ENCODE assay signal across 9 mouse cellular contexts in the genomic region with DNA sequence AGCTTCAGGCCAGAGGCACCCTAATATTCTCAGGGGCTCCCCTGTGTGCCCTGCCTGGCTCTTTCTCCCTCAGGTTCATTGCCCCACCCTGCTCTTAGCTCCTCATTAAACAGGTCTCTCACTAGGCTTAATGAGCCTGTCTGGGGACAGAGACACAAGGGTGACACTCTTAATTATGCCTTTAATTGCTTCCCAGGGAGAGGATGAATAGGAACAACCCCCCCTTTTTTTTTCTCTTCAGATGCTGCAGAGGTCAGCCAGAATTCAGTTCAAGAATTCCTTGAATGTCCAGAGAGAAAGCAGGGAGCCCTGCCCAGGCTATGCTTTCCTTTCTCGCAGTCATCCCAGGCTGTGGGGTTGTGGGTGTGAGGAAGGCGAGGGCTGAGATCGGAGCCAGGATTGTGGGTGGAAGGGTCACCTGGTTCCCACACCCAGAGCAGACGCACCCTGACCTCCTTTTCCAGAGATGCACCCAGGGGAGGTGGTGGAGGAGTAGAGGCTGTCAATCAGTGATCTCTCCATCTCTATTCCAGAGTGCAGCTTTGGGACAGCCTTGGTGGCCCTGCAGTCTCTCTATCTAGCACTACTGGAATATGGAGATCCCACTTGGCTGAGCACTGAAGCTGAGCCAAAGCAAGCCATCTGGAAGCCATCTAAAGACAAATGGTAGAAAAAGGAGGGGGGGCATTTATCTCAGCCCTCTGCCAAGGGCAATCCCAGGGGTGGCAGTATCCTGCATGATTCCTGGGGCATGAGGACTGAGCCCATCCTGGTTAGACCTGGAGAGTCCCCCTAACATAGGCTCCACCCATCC. TPM values are rescaled to one million over a fixed set of nuclear protein-coding genes. Genes with fewer than 3 reads are reported as not detected.
DNase-seq lines count a peak whose midpoint lies in the region; ATAC-seq lines count a peak whose summit lies in the region.
"Had no signal": no experiment of that assay in that cellular context is flagged by ENCODE, and none has a peak within 500 bp of the region (broad histone marks: within the 10 kb centered on the region; RNA-seq: fewer than 3 reads in every experiment).

No protein-coding gene starts in this region.

- WGBS in lung, embryonic 16.5 days = 79% methylated on average over 4 of the region's 4 CpGs
- 56% methylated on average over 4 of the region's 4 CpGs for WGBS in kidney, embryonic 15.5 days
- WGBS in stomach, embryonic 16.5 days = 72% methylated on average over 4 of the region's 4 CpGs

- H3K36me3 ChIP-seq in lung, embryonic 16.5 days (ENCODE audit: control insufficient read depth, insufficient read depth, low read length) = peaks cover 31% of the 10 kb centered on the region
- peaks cover 48% of the 10 kb centered on the region for H3K36me3 ChIP-seq in kidney, embryonic 15.5 days
- H3K36me3 ChIP-seq in stomach, embryonic 16.5 days (ENCODE audit: control insufficient read depth, insufficient read depth, low read length) = peaks cover 30% of the 10 kb centered on the region

- no peak overlapping the region for H3K4me3 ChIP-seq in lung, embryonic 16.5 days (ENCODE audit: low read length)
- H3K4me3 ChIP-seq in kidney, embryonic 15.5 days (replicated peaks) = no peak overlapping the region
- H3K4me3 ChIP-seq in stomach, embryonic 16.5 days (replicated peaks; ENCODE audit: low read length) = no peak overlapping the region
- H3K4me3 ChIP-seq: embryonic facial prominence, embryonic 12.5 days had no signal

- peak; percentile 21; the same call in 1 of the 2 replicates for ATAC-seq in lung, embryonic 16.5 days (ENCODE audit: low read depth)
- ATAC-seq in kidney, embryonic 15.5 days (replicated peaks; ENCODE audit: low FRiP score) = peak; percentile 52
- peak; percentile 30; the same call in 1 of the 2 replicates for ATAC-seq in stomach, embryonic 16.5 days (ENCODE audit: insufficient read depth, low FRiP score)
- ATAC-seq in erythroblast, adult 5-6 weeks (replicated peaks; ENCODE audit: low FRiP score, poor library complexity, severe bottlenecking) = no peak; the same call in 1 of the 2 replicates

- H3K4me2 ChIP-seq in lung, embryonic 16.5 days (ENCODE audit: low read depth, low read length) = no peak overlapping the region
- H3K4me2 ChIP-seq in kidney, embryonic 15.5 days = no peak overlapping the region
- no peak overlapping the region for H3K4me2 ChIP-seq in stomach, embryonic 16.5 days (ENCODE audit: low read depth, low read length)
- H3K4me2 ChIP-seq: embryonic facial prominence, embryonic 12.5 days had no signal

- no peaks in the 10 kb centered on the region for H3K9me3 ChIP-seq in lung, embryonic 16.5 days (ENCODE audit: control insufficient read depth, low read length)
- H3K9me3 ChIP-seq in kidney, embryonic 15.5 days (replicated peaks) = no peaks in the 10 kb centered on the region
- no peaks in the 10 kb centered on the region for H3K9me3 ChIP-seq in stomach, embryonic 16.5 days (replicated peaks; ENCODE audit: control insufficient read depth, low read length)
- H3K9me3 ChIP-seq: embryonic facial prominence, embryonic 12.5 days had no signal

- H3K9ac ChIP-seq in lung, embryonic 16.5 days (ENCODE audit: low read length) = no peak overlapping the region
- no peak overlapping the region for H3K9ac ChIP-seq in kidney, embryonic 15.5 days
- no peak overlapping the region for H3K9ac ChIP-seq in stomach, embryonic 16.5 days (ENCODE audit: low read length)
- H3K9ac ChIP-seq: embryonic facial prominence, embryonic 12.5 days had no signal

- no peak for DNase-seq in lung, postnatal 25 days (ENCODE audit: low spot score)
- DNase-seq in gastrocnemius, adult 18-20 months (ENCODE audit: low spot score) = peak; percentile 45
- no peak for DNase-seq in frontal cortex, postnatal 25 days (ENCODE audit: low spot score in 2 of 2)

- peak overlapping the region; percentile 45; the same call in 1 of the 2 replicates for H3K27ac ChIP-seq in lung, embryonic 16.5 days (ENCODE audit: low read length)
- peak overlapping the region; percentile 61 for H3K27ac ChIP-seq in kidney, embryonic 15.5 days
- H3K27ac ChIP-seq in stomach, embryonic 16.5 days (ENCODE audit: low read length) = peak overlapping the region; percentile 41
- H3K27ac ChIP-seq: embryonic facial prominence, embryonic 12.5 days had no signal

- peaks cover 34% of the 10 kb centered on the region for H3K4me1 ChIP-seq in lung, embryonic 16.5 days (replicated peaks; ENCODE audit: control insufficient read depth, insufficient read depth, low read length)
- peaks cover 60% of the 10 kb centered on the region for H3K4me1 ChIP-seq in kidney, embryonic 15.5 days
- H3K4me1 ChIP-seq in stomach, embryonic 16.5 days (ENCODE audit: control insufficient read depth, insufficient read depth, low read length) = peaks cover 34% of the 10 kb centered on the region

- no peaks in the 10 kb centered on the region for H3K27me3 ChIP-seq in lung, embryonic 16.5 days (ENCODE audit: control insufficient read depth, insufficient read depth, low read depth, low read length)
- H3K27me3 ChIP-seq in kidney, embryonic 15.5 days = no peaks in the 10 kb centered on the region
- H3K27me3 ChIP-seq in stomach, embryonic 16.5 days (ENCODE audit: control insufficient read depth, insufficient read depth, low read length) = no peaks in the 10 kb centered on the region
- H3K27me3 ChIP-seq: embryonic facial prominence, embryonic 12.5 days had no signal

RNA-seq across cellular contexts. Expression of a gene that starts 15.6 kb away (rescaled TPM):
- polyA plus RNA-seq in lung, embryonic 16.5 days (2015; fragmentation: Nextera tagmentation; extraction: Ambion mirVana) = 0.90 and 3.1 TPM in 2 replicates
- total RNA-seq in gastrocnemius, adult 18-20 months (2021) = not detected
- polyA plus RNA-seq in kidney, embryonic 15.5 days (2015; fragmentation: Nextera tagmentation; extraction: Ambion mirVana) = 0.74 and 1.2 TPM in 2 replicates
- polyA plus RNA-seq in stomach, embryonic 16.5 days (2015; fragmentation: Nextera tagmentation; extraction: Ambion mirVana) = 0.18 and 0.41 TPM in 2 replicates
- not detected in 2 replicates for total RNA-seq in erythroblast, adult 5-6 weeks (2015; ENCODE audit: low replicate concordance)
- not detected in 2 replicates for total RNA-seq in erythroblast, adult 5-6 weeks (2017; ENCODE audit: low replicate concordance)
- total RNA-seq: left cerebral cortex, postnatal 10 days had no signal

RNA-seq across cellular contexts. Expression of a gene that starts 26.2 kb away (rescaled TPM):
- polyA plus RNA-seq in lung, embryonic 16.5 days (2015; fragmentation: Nextera tagmentation; extraction: Ambion mirVana) = 129 and 130 TPM in 2 replicates
- 1 to 10 TPM; 4.5 to 7.4 TPM for total RNA-seq in gastrocnemius, adult 18-20 months (2021)
- polyA plus RNA-seq in kidney, embryonic 15.5 days (2015; fragmentation: Nextera tagmentation; extraction: Ambion mirVana) = 63.7 and 66.7 TPM in 2 replicates
- 59.7 and 62.0 TPM in 2 replicates for polyA plus RNA-seq in stomach, embryonic 16.5 days (2015; fragmentation: Nextera tagmentation; extraction: Ambion mirVana)
- 4.4 and 5.0 TPM in 2 replicates for total RNA-seq in erythroblast, adult 5-6 weeks (2015; ENCODE audit: low replicate concordance)
- total RNA-seq in erythroblast, adult 5-6 weeks (2017; ENCODE audit: low replicate concordance) = 6.7 and 9.9 TPM in 2 replicates

RNA-seq across cellular contexts. Expression of a gene that starts 41.2 kb away (rescaled TPM):
- 15.4 and 15.9 TPM in 2 replicates for polyA plus RNA-seq in lung, embryonic 16.5 days (2015; fragmentation: Nextera tagmentation; extraction: Ambion mirVana)
- 1 to 10 TPM; 3.2 to 6.6 TPM for total RNA-seq in gastrocnemius, adult 18-20 months (2021)
- 21.3 and 22.0 TPM in 2 replicates for polyA plus RNA-seq in kidney, embryonic 15.5 days (2015; fragmentation: Nextera tagmentation; extraction: Ambion mirVana)
- polyA plus RNA-seq in stomach, embryonic 16.5 days (2015; fragmentation: Nextera tagmentation; extraction: Ambion mirVana) = 13.9 and 17.1 TPM in 2 replicates
- 1.3 and 8.1 TPM in 2 replicates for total RNA-seq in erythroblast, adult 5-6 weeks (2015; ENCODE audit: low replicate concordance)
- 11.2 and 11.7 TPM in 2 replicates for total RNA-seq in erythroblast, adult 5-6 weeks (2017; ENCODE audit: low replicate concordance)

RNA-seq across cellular contexts. Expression of a gene that starts 41.5 kb away (rescaled TPM):
- 39.8 and 40.3 TPM in 2 replicates for polyA plus RNA-seq in lung, embryonic 16.5 days (2015; fragmentation: Nextera tagmentation; extraction: Ambion mirVana)
- total RNA-seq in gastrocnemius, adult 18-20 months (2021) = 10 to 100 TPM; 32.7 to 34.4 TPM
- 44.4 and 45.3 TPM in 2 replicates for polyA plus RNA-seq in kidney, embryonic 15.5 days (2015; fragmentation: Nextera tagmentation; extraction: Ambion mirVana)
- polyA plus RNA-seq in stomach, embryonic 16.5 days (2015; fragmentation: Nextera tagmentation; extraction: Ambion mirVana) = 36.2 and 41.2 TPM in 2 replicates
- 20.0 and 21.7 TPM in 2 replicates for total RNA-seq in erythroblast, adult 5-6 weeks (2015; ENCODE audit: low replicate concordance)
- 23.3 and 37.5 TPM in 2 replicates for total RNA-seq in erythroblast, adult 5-6 weeks (2017; ENCODE audit: low replicate concordance)
